Mouse (Mus musculus): Measurements from ENCODE around the gene Dazl.

GRCm38 (mm10) chr17:50293241-50293731 lies at the start of gene Dazl:
- TF ChIP-seq CTCF (IDR thresholded peaks at IDR 0.05; ENCODE audit: low read depth) = no peak
- no peak for TF ChIP-seq EP300 (IDR thresholded peaks at IDR 0.05; ENCODE audit: low read depth)

All from liver, embryonic 14.5 days (tissue).